Mouse (Mus musculus) liver, adult (tissue): Measurements from ENCODE around the gene Hoxd10.

Source experiments
- GATA4 ChIP-seq: IDR thresholded peaks from 2 replicates; pipeline ENCODE4 v1.6.1; 2014; ENCODE audit warnings: mild to moderate bottlenecking, low read length; ENCODE audit not compliant: insufficient replicate concordance

Gene Hoxd10

GRCm38 (mm10) chr2:74685059-74685603 is 6.6 kb upstream of the Hoxd10 start:
- TF ChIP-seq GATA4, result no peak

GRCm38 (mm10) chr2:74686301-74686987 is 5.3 kb upstream of the Hoxd10 start:
- no peak for TF ChIP-seq GATA4

GRCm38 (mm10) chr2:74686988-74687697 is 4.6 kb upstream of the Hoxd10 start:
- no peak for TF ChIP-seq GATA4

GRCm38 (mm10) chr2:74687698-74688555 is 3.8 kb upstream of the Hoxd10 start:
- TF ChIP-seq GATA4, result no peak

GRCm38 (mm10) chr2:74688795-74689573 is 2.7 kb upstream of the Hoxd10 start:
- TF ChIP-seq GATA4, result no peak

- no peak for TF ChIP-seq GATA4
These were observed 2.0 kb upstream of the Hoxd10 start for GRCm38 (mm10) chr2:74689574-74690337.

- no peak for TF ChIP-seq GATA4
These were observed 1.4 kb upstream of the Hoxd10 start for GRCm38 (mm10) chr2:74690338-74690716.

- no peak for TF ChIP-seq GATA4
These were observed 477 bp downstream of the Hoxd10 start for GRCm38 (mm10) chr2:74691995-74692807.

- TF ChIP-seq GATA4, result no peak
These were observed 1.2 kb downstream of the Hoxd10 start for GRCm38 (mm10) chr2:74692808-74693431.

GRCm38 (mm10) chr2:74693432-74693827 is 1.7 kb downstream of the Hoxd10 start:
- no peak for TF ChIP-seq GATA4

GRCm38 (mm10) chr2:74694066-74694465 is 2.3 kb downstream of the Hoxd10 start:
- TF ChIP-seq GATA4, result no peak

- TF ChIP-seq GATA4, result no peak
These were observed 3.7 kb downstream of the Hoxd10 start for GRCm38 (mm10) chr2:74695383-74695782.
